Mouse (Mus musculus) lung, adult 10 weeks (tissue): ENCODE data around the gene Sh3bgrl. TPM values are rescaled to one million over a fixed set of nuclear protein-coding genes. Genes with fewer than 3 reads are reported as not detected.

Source experiments
- polyA plus RNA-seq: library from polyadenylated mRNA; stranded (reverse); fragments of 350-450 nt; fragmentation: Illumina TruSeq; extraction: RNeasy Lipid Tissue Mini Kit (QIAGEN cat#74804); gene quantifications from one replicate; pipeline ENCODE4 v1.2.3, GENCODE M21; 2014; ENCODE audit warnings: low read depth, low replicate concordance; ENCODE audit not compliant: insufficient read depth

Sh3bgrl gene
- polyA plus RNA-seq, result 183 TPM

GRCm38 (mm10) chrX:109095245-109096242 is at the start of gene Sh3bgrl:
Gene Sh3bgrl (plus strand): TSS chrX:109095365.

GRCm38 (mm10) chrX:109196468-109196867 is 101.3 kb downstream of the Sh3bgrl start, which contains the start of gene Gm6377:
Gene Gm6377 (plus strand): TSS chrX:109196756.

Other genes starting within 250 kb of the Sh3bgrl start
- 20.8 TPM for gene Hmgn5, start 82.0 kb upstream of the Sh3bgrl start, polyA plus RNA-seq
- 0.42 TPM for gene Gm6377, start 101.4 kb downstream of the Sh3bgrl start, polyA plus RNA-seq